Mouse (Mus musculus) stomach, embryonic 14.5 days (tissue): Measurements from ENCODE around the gene Nanos2. TPM values are rescaled to one million over a fixed set of nuclear protein-coding genes. Genes with fewer than 3 reads are reported as not detected.

Experiments used
- ATAC-seq: fragments of 200-750 bp; cut with Nextera tagmentation; 2 replicates; pipeline ENCODE4 v1.8.0; 2017; ENCODE audit warnings: low read depth, moderate TSS enrichment; ENCODE audit not compliant: insufficient number of reproducible peaks, insufficient read depth, low FRiP score
- H3K27ac ChIP-seq: fragments of 300-500 bp; sonication (generic); 2 replicates; pipeline ENCODE4 v1.5.1; 2014; ENCODE audit warnings: mild to moderate bottlenecking, low read length, moderate library complexity, mixed read lengths
- H3K27me3 ChIP-seq: fragments of 300-500 bp; sonication (generic); 2 replicates; pipeline ENCODE4 v1.6.1; 2014; ENCODE audit warnings: low read length, control low read depth, mixed read lengths; ENCODE audit not compliant: control insufficient read depth, insufficient read depth
- H3K36me3 ChIP-seq: fragments of 300-500 bp; sonication (generic); 2 replicates; pipeline ENCODE4 v1.6.1; 2014; ENCODE audit warnings: mild to moderate bottlenecking, control low read depth, low read length, moderate library complexity, mixed read lengths; ENCODE audit not compliant: control insufficient read depth, insufficient read depth
- H3K4me1 ChIP-seq: fragments of 300-500 bp; sonication (generic); 2 replicates; pipeline ENCODE4 v1.6.1; 2014; ENCODE audit warnings: low read length, control low read depth, mixed read lengths; ENCODE audit not compliant: control insufficient read depth, insufficient read depth
- H3K4me2 ChIP-seq: fragments of 300-500 bp; sonication (generic); replicated peaks from 2 replicates; pipeline ENCODE4 v1.6.1; 2014; ENCODE audit warnings: low read depth, low read length, control low read depth
- H3K4me3 ChIP-seq: fragments of 300-500 bp; sonication (generic); 2 replicates; pipeline ENCODE4 v1.5.1; 2014; ENCODE audit warnings: low read depth, low read length, control low read depth
- H3K9ac ChIP-seq: fragments of 300-500 bp; sonication (generic); replicated peaks from 2 replicates; pipeline ENCODE4 v1.6.1; 2014; ENCODE audit warnings: low read depth, mild to moderate bottlenecking, control low read depth, low read length, moderate library complexity, mixed read lengths
- H3K9me3 ChIP-seq: fragments of 300-500 bp; sonication (generic); 2 replicates; pipeline ENCODE4 v1.6.1; 2016; ENCODE audit warnings: low read depth, low read length, control low read depth; ENCODE audit not compliant: control insufficient read depth
- WGBS: fragments of 180-500 bp; shearing (Covaris S2); extraction: QIAGEN DNeasy Blood & Tissue Kit; methylation state at CpG from one replicate; pipeline ENCODE4 v1.1.7; 2014; 5-methylcytosine and 5-hydroxymethylcytosine counted together
- polyA plus RNA-seq: library from polyadenylated mRNA; unstranded; fragments of >200 nt; fragmentation: Nextera tagmentation; extraction: Ambion mirVana; gene quantifications from 2 replicates; pipeline ENCODE4 v1.2.1, GENCODE M21; 2014

Gene Nanos2
- polyA plus RNA-seq, 1 experiment from 2014 or later = not detected

DNA sequence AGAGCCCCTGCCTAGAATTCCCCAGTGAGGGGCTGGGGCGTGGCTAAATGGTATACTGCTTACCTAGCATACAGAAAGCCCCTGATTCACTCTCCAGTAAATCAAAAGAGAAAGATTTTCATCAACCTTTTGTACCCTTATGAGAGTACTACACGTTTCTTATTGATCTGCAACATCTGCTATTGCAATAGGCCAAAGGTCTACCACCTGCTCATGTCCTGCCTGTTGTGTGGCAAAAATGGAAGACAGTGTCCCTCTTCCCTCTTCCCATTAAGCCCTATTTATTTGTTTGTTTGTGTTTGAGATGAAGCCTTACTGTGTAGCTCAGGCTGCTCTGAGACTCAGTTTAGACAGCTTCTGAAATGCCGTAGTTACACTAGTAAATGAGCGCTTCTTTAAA is 28.8 kb downstream of the Nanos2 start:
- H3K27me3 ChIP-seq = no peaks in the 10 kb centered on the region
- H3K36me3 ChIP-seq = no peaks in the 10 kb centered on the region
- H3K4me1 ChIP-seq = peaks cover 14% of the 10 kb centered on the region; the same call in 1 of the 2 replicates
- no peak overlapping the region for H3K4me3 ChIP-seq
- H3K27ac ChIP-seq = no peak overlapping the region
- no peak overlapping the region for H3K9ac ChIP-seq
- no peaks in the 10 kb centered on the region for H3K9me3 ChIP-seq
- ATAC-seq = no peak
- WGBS = 83% methylated on average over 4 of the region's 4 CpGs
- H3K4me2 ChIP-seq = no peak overlapping the region

DNA sequence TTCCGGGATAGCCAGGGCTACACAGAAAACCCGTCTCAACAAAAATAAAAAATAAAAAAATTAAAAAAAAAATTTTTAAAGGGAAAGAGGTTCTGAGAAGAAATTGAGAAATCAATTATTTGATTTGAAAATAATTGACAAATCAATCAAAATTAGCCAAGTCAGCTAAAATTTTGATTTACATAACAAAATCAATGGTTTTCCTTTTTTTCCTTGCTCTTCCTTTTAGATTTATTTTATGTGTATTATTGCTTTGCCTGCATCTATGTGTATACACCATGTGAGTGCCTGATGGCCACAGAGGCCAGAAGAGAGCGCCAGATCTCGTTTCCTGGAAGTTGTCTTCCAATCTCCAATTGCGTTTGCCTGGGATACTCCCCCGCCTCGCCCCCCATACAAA is 30.7 kb downstream of the Nanos2 start:
- no peak overlapping the region for H3K4me2 ChIP-seq
- no peak overlapping the region for H3K27ac ChIP-seq
- peaks cover 11% of the 10 kb centered on the region for H3K27me3 ChIP-seq
- WGBS = 86% methylated on average over 7 of the region's 7 CpGs
- no peaks in the 10 kb centered on the region for H3K36me3 ChIP-seq
- H3K9me3 ChIP-seq = no peaks in the 10 kb centered on the region
- ATAC-seq = no peak
- no peak overlapping the region for H3K4me3 ChIP-seq
- no peak overlapping the region for H3K9ac ChIP-seq
- 0 out of 2 replicates have a peak, but pooled peaks cover 3% of the 10 kb centered on the region for H3K4me1 ChIP-seq

DNA sequence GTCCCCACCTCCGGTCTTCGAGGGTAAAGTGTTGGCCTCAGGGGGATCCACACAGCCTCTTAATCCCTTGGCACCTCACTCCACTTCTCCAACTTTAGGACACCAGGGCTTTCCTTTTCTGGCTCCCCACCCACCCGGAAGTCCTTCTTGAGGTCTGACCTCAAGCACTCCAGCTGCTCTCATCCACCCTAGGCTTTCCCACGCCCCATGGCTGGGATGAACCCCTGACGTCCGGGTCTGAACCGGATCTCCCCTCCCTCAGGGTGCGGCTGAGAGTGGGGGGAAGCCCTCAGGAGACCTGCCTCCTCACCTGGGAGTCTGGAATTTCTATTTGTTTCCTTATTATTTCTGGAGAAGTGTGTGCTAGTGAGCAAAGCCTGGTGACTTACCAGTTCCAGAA is 33.8 kb downstream of the Nanos2 start:
- H3K4me1 ChIP-seq = peaks cover 14% of the 10 kb centered on the region
- H3K27me3 ChIP-seq = peaks cover 16% of the 10 kb centered on the region
- H3K9ac ChIP-seq = no peak overlapping the region
- H3K27ac ChIP-seq = no peak overlapping the region
- H3K36me3 ChIP-seq = no peaks in the 10 kb centered on the region
- ATAC-seq = no peak
- WGBS = 9% methylated on average over 8 of the region's 8 CpGs
- H3K4me3 ChIP-seq = peak overlapping the region; percentile 95; the same call in 1 of the 2 replicates
- H3K9me3 ChIP-seq = no peaks in the 10 kb centered on the region
- peak overlapping the region; percentile 23; the same call in 1 of the 2 replicates for H3K4me2 ChIP-seq

DNA sequence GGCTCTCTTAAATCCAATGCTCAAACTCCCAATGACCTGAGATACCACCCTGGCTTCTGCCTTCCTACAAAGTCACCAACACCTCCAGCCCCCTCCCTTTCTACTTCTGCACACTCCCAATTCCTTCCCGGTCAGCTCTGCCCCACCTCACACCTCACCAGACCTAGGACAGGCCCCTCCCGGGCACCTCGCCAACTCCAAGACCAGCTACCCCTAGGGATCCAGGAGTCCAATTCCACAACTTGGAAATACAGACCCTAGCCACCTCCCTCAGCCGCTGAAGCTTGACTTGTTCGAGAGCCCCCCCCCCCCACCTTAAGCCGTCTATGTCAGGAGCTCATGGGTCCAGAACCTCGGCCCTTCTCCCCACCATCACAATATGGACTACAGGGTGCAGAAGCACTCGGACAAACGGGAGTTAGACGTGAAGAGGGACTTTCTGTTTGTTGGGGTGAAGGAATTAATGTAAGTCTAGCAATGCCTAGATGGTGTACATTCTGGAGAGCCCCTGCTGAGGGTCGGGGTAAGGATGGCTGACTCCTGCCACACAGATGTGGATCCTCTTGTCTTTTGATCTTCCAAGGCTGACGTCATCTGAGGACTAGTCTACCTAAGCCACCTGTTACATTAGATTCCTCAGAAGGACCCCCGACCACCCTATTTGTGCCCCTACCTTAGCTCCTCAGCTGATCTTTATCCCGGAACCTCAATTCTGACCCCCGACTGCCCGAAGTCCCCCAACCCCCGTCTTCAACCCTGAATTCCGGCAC is 35.2 kb downstream of the Nanos2 start:
- Histone ChIP-seq H3K4me3 (peak overlapping the region; percentile 95), H3K9ac (no peak overlapping the region; the same call in 1 of the 2 replicates)
- WGBS = 46% methylated on average over 18 of the region's 18 CpGs

DNA sequence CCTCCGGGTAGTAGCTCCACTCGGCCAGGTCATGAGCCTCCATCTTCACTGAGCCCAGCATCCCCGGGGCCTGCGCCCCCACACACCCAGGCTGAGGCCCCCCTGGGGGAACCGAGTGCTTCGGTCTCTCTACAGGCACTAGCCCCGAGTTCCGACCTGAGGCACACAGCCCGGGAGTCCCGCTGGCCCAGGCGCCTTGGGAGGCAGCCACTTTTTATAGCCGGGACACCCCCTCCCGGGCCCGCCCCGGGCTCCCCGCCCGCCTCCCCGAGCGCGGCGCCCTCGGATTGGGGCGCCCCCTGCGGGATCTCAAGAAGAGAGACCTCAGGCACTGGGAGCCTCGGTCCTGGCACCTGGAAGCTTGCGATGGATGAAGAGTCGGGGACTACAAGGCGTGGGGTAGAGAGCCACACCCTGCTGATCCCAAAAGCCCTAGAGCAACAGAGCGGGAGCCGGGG is 36.2 kb downstream of the Nanos2 start, which contains the start of gene Foxa3:
Gene Foxa3, minus strand, starts transcription at position 182 of the 458 bp plus-strand sequence.
- ATAC-seq = peak; percentile 51
- 3% methylated on average over 30 of the region's 30 CpGs for WGBS

More for the DNA sequence above, 35.2 kb downstream of the Nanos2 start:
- Histone ChIP-seq H3K36me3 (no peaks in the 10 kb centered on the region), H3K9me3 (no peaks in the 10 kb centered on the region), H3K4me1 (peaks cover 14% of the 10 kb centered on the region), H3K27ac (no peak overlapping the region; the same call in 1 of the 2 replicates), H3K27me3 (peaks cover 16% of the 10 kb centered on the region), H3K4me2 (peak overlapping the region; percentile 23; the same call in 1 of the 2 replicates)
- ATAC-seq = no peak

DNA sequence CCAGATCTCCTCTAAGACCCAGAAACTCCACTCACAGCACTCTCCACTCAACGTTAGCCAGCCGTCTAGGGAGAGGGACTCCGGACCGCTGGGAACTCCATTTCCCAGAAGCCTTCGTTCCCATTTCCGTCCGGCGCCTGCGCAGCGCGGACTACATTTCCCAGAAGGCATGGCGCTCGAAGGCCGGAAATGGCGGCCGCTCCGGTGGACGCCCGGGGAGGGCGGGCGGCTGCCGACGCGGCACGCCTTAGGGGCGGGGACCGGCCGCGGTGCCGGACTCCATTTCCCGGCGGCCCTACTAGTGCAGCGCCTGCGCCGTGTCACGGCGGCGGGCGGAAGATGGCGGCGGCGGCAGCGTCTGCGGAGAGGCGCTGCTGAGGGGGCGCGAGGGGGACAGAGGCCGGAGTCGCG is 36.9 kb downstream of the Nanos2 start, which contains the start of gene Sympk:
Gene Sympk, plus strand, starts transcription at position 282 of the 411 bp plus-strand sequence.
- H3K36me3 ChIP-seq = peaks cover 6% of the 10 kb centered on the region
- under 1% methylated on average over 50 of the region's 50 CpGs for WGBS
- no peaks in the 10 kb centered on the region for H3K9me3 ChIP-seq
- ATAC-seq = peak; percentile 94
- peak within 1 kb of the TSS; percentile 92 for H3K9ac ChIP-seq
- H3K27me3 ChIP-seq = peaks cover 16% of the 10 kb centered on the region
- H3K4me2 ChIP-seq = peak within 1 kb of the TSS; percentile 59
- peak within 1 kb of the TSS; percentile 95 for H3K4me3 ChIP-seq
- H3K4me1 ChIP-seq = peaks cover 14% of the 10 kb centered on the region
- H3K27ac ChIP-seq = peak within 1 kb of the TSS; percentile 48

More for the DNA sequence above, 36.2 kb downstream of the Nanos2 start, which contains the start of gene Foxa3:
- H3K9ac ChIP-seq = peak within 1 kb of the TSS; percentile 92
- peak within 1 kb of the TSS; percentile 59 for H3K4me2 ChIP-seq
- peak within 1 kb of the TSS; percentile 95 for H3K4me3 ChIP-seq
- peaks cover 14% of the 10 kb centered on the region for H3K4me1 ChIP-seq
- no peaks in the 10 kb centered on the region for H3K9me3 ChIP-seq
- H3K27me3 ChIP-seq = peaks cover 16% of the 10 kb centered on the region
- H3K27ac ChIP-seq = peak within 1 kb of the TSS; percentile 48
- no peaks in the 10 kb centered on the region for H3K36me3 ChIP-seq

DNA sequence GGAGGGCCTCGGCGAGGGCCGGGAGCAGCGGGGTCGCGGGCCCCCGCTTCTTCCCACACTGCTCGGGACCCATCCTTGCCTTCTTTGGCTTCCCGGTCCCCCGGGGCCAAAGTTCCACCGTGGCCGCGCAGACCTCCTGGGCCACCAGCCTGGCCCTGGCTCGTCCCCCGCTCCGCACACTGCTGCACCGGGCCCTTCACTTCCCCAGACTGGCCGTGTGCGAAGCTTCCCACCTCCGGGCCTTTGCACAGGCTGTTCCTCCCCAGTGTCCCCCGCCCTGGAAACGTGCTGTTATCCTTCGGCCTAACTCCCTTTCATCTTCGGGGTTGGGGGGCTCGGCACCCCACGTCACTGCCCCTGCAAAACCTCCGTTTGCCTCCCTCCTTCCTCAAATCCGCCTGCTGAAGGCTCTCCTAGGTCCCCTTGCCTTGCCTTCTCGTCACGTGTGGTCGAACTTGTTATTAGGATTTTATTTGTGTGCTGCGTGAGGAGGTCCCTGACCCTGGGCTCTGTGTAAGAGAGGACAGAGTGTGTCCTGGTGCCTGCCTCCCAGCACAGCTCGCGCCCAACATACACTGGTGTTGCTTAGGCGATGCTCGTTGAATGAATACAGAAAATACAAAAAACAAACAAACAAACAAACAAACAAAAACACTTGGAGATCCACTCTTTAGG is 37.5 kb downstream of the Nanos2 start:
- Histone ChIP-seq H3K36me3 (peaks cover 12% of the 10 kb centered on the region), H3K4me2 (peak overlapping the region; percentile 59), H3K9me3 (no peaks in the 10 kb centered on the region), H3K27ac (peak overlapping the region; percentile 48; the same call in 1 of the 2 replicates), H3K9ac (peak overlapping the region; percentile 92), H3K4me1 (peaks cover 14% of the 10 kb centered on the region), H3K27me3 (peaks cover 16% of the 10 kb centered on the region), H3K4me3 (peak overlapping the region; percentile 95)
- ATAC-seq = peak; percentile 15; the same call in 1 of the 2 replicates
- WGBS = 1% methylated on average over 34 of the region's 36 CpGs

DNA sequence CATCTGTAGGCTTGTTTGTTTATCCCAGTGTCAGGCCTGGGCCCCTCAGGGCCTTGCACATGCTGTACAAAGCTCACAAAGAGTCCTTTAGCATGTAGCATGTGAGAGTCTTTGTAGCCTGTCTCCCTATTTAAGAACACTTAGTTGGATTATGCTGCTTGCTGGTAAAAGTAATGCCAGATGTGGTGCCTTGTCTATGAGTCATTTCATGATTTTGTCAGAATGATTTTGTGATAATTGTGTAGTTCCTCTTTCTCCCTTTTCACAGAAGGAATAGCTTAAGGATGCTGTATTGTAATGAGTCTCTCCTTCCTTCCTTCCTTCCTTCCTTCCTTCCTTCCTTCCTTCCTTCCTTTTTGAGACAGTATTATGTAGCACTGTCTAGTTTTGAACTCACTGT is 40.9 kb downstream of the Nanos2 start:
- Histone ChIP-seq H3K4me2 (no peak overlapping the region), H3K9me3 (no peaks in the 10 kb centered on the region), H3K4me3 (no peak overlapping the region), H3K4me1 (peaks cover 11% of the 10 kb centered on the region), H3K27me3 (peaks cover 5% of the 10 kb centered on the region; the same call in 1 of the 2 replicates), H3K27ac (no peak overlapping the region), H3K36me3 (peaks cover 41% of the 10 kb centered on the region), H3K9ac (no peak overlapping the region)
- ATAC-seq = no peak
